Mouse (Mus musculus) heart, embryonic 12.5 days (tissue): ENCODE measurements around the gene Gm1979. TPM values are rescaled to one million over a fixed set of nuclear protein-coding genes. Genes with fewer than 3 reads are reported as not detected.

Source experiments
- polyA plus RNA-seq: library from polyadenylated mRNA; unstranded; fragments of >200 nt; fragmentation: Nextera tagmentation; extraction: Ambion mirVana; gene quantifications from 2 replicates; pipeline ENCODE4 v1.2.1, GENCODE M21; 2016

The Gm1979 gene
- polyA plus RNA-seq, 1 experiment from 2014 or later = not detected

Other genes with a start within 250 kb of the Gm1979 start
- 38.9 and 39.0 TPM in 2 replicates for gene Actr3b, start 244.8 kb downstream of the Gm1979 start, polyA plus RNA-seq
- gene Gm21663, start 62.4 kb downstream of the Gm1979 start, polyA plus RNA-seq = 0.24 and 0.27 TPM in 2 replicates
- 0.14 TPM in 1 of 2 replicates, not detected in the other for gene Gm21671, start 50.4 kb downstream of the Gm1979 start, polyA plus RNA-seq
- gene Gm21680, start 32.1 kb downstream of the Gm1979 start, polyA plus RNA-seq = 0.09 and 0.17 TPM in 2 replicates
- gene Gm21698, start 16.1 kb downstream of the Gm1979 start, polyA plus RNA-seq = 0.13 and 0.22 TPM in 2 replicates
- gene Gm5862, start 18.1 kb upstream of the Gm1979 start, polyA plus RNA-seq = not detected in 2 replicates
- 0.06 and 0.10 TPM in 2 replicates for gene Speer4a, start 34.8 kb upstream of the Gm1979 start, polyA plus RNA-seq
- gene Gm7347, start 53.8 kb upstream of the Gm1979 start, polyA plus RNA-seq = 0.19 TPM in 1 of 2 replicates, not detected in the other
- 0.06 TPM in 1 of 2 replicates, not detected in the other for gene Gm10471, start 84.5 kb upstream of the Gm1979 start, polyA plus RNA-seq
- gene 5031410I06Rik, start 100.6 kb upstream of the Gm1979 start, polyA plus RNA-seq = 0.09 TPM in 1 of 2 replicates, not detected in the other
- gene Gm10220, start 116.6 kb upstream of the Gm1979 start, polyA plus RNA-seq = 0.12 and 0.17 TPM in 2 replicates